Mouse (Mus musculus): ENCODE data around the gene Spata32.
A peak's percentile ranks its signal among the peaks of the same experiment; 100 is the strongest.

Gene Spata32

GRCm38 (mm10) chr11:103201664-103202063 is 16.6 kb downstream of the Spata32 start:
- peak; percentile 86 for DNase-seq

- peak; percentile 90 for DNase-seq
Measured at GRCm38 (mm10) chr11:103198911-103199803, 19.1 kb downstream of the Spata32 start.

- DNase-seq: peak; percentile 65
Measured at GRCm38 (mm10) chr11:103198339-103198738, 19.9 kb downstream of the Spata32 start.

- DNase-seq: no peak
Measured at GRCm38 (mm10) chr11:103197340-103197739, 20.9 kb downstream of the Spata32 start.

- peak; percentile 65 for DNase-seq
Measured at GRCm38 (mm10) chr11:103195656-103196055, 22.6 kb downstream of the Spata32 start.

GRCm38 (mm10) chr11:103195236-103195635 is 23.0 kb downstream of the Spata32 start:
- peak; percentile 65 for DNase-seq

GRCm38 (mm10) chr11:103193825-103194168 is 24.4 kb downstream of the Spata32 start:
- peak; percentile 68 for DNase-seq

GRCm38 (mm10) chr11:103192956-103193824 is 25.0 kb downstream of the Spata32 start:
- peak; percentile 84 for DNase-seq

- DNase-seq: peak; percentile 74
Measured at GRCm38 (mm10) chr11:103192230-103192955, 25.8 kb downstream of the Spata32 start.

- peak; percentile 63 for DNase-seq
Measured at GRCm38 (mm10) chr11:103184891-103185290, 33.3 kb downstream of the Spata32 start.

- DNase-seq: no peak
Measured at GRCm38 (mm10) chr11:103181911-103182310, 36.3 kb downstream of the Spata32 start.

GRCm38 (mm10) chr11:103181349-103181748 is 36.9 kb downstream of the Spata32 start:
- DNase-seq: no peak

- DNase-seq: no peak
Measured at GRCm38 (mm10) chr11:103180426-103180825, 37.8 kb downstream of the Spata32 start.

- no peak for DNase-seq
Measured at GRCm38 (mm10) chr11:103178748-103179147, 39.5 kb downstream of the Spata32 start.

- DNase-seq: no peak
Measured at GRCm38 (mm10) chr11:103177815-103178485, 40.3 kb downstream of the Spata32 start.

- DNase-seq: no peak
Measured at GRCm38 (mm10) chr11:103177216-103177615, 41.0 kb downstream of the Spata32 start.

- DNase-seq: no peak
Measured at GRCm38 (mm10) chr11:103176510-103176909, 41.7 kb downstream of the Spata32 start.

GRCm38 (mm10) chr11:103175688-103176442 is 42.4 kb downstream of the Spata32 start:
- no peak for DNase-seq

GRCm38 (mm10) chr11:103174891-103175391 is 43.3 kb downstream of the Spata32 start:
- DNase-seq: no peak

GRCm38 (mm10) chr11:103174411-103174832 is 43.8 kb downstream of the Spata32 start:
- no peak for DNase-seq

- no peak for DNase-seq
Measured at GRCm38 (mm10) chr11:103173771-103174344, 44.4 kb downstream of the Spata32 start.
